Mouse (Mus musculus): Measurements from ENCODE around the gene Slc13a5.

DNA sequence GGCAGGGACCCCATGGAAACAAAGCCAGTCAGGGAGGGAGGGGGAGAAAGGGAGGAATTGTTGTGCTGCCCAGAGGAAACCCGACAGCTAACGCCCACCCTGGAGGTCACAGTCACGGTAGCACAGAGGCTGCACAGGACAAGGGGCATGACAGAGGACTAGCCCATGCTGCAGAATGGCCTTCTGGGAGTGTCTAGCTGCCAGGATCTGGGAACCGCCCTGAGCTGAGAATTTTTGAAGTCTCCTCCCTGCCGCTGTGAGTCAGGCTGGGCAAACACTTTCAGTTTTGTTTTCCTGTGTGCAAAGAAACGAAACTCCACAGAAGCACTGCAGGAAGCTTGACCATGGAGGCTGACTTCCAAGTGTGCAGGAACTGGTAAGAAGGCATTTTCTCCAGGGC, 34.3 kb upstream of the Slc13a5 start, which contains the start of gene Xaf1:
- TF ChIP-seq CTCF (IDR thresholded peaks at IDR 0.05; ENCODE audit: extremely low read depth, insufficient read depth, low read length) (no peak), POLR2A (IDR thresholded peaks at IDR 0.05; ENCODE audit: extremely low read depth, insufficient read depth, low read length) (no peak)
